Mouse (Mus musculus) liver, embryonic 14.5 days (tissue): ENCODE results near the gene Engase. TPM values are rescaled to one million over a fixed set of nuclear protein-coding genes. Genes with fewer than 3 reads are reported as not detected.

ENCODE experiments used
- ATAC-seq: fragments of 200-750 bp; cut with Nextera tagmentation; 2 replicates; pipeline ENCODE4 v1.8.0; 2017; ENCODE audit warnings: moderate number of reproducible peaks, mild to moderate bottlenecking, moderate library complexity; ENCODE audit not compliant: insufficient read depth
- DNase-seq, 3 experiments: peaks; one replicate each; pipeline ENCODE4 v3.0.0-alpha.2; 2012 to 2013; ENCODE audit warnings: low read depth in 3 of 3, low spot score in 3 of 3
- H3K27ac ChIP-seq: fragments of 300-500 bp; sonication (generic); 2 replicates; pipeline ENCODE4 v1.5.1; 2014; ENCODE audit warnings: moderate library complexity, mild to moderate bottlenecking, control low read depth, inconsistent platforms
- H3K27me3 ChIP-seq: fragments of 300-500 bp; sonication (generic); 2 replicates; pipeline ENCODE4 v1.6.1; 2014; ENCODE audit warnings: mild to moderate bottlenecking, low read length, moderate library complexity; ENCODE audit not compliant: control insufficient read depth, insufficient read depth
- H3K36me3 ChIP-seq: fragments of 300-500 bp; sonication (generic); replicated peaks from 2 replicates; pipeline ENCODE4 v1.6.1; 2014; ENCODE audit warnings: low read depth; ENCODE audit not compliant: control insufficient read depth, insufficient read depth
- H3K4me1 ChIP-seq, 2 experiments: fragments of 200-500 bp in 1 of 2; fragments of 300-500 bp in 1 of 2; sonication (generic) in 1 of 2; replicated peaks; 2 replicates each; pipeline ENCODE4 v1.6.1; 2012 to 2014; ENCODE audit warnings: antibody characterized with exemption in 1 of 2, inconsistent platforms in 1 of 2, low read length in 1 of 2; ENCODE audit not compliant: control insufficient read depth in 2 of 2, insufficient read depth in 2 of 2
- H3K4me2 ChIP-seq: fragments of 300-500 bp; sonication (generic); 2 replicates; pipeline ENCODE4 v1.6.1; 2014; ENCODE audit warnings: low read depth, mild to moderate bottlenecking, control low read depth, moderate library complexity
- H3K4me3 ChIP-seq, 2 experiments: fragments of 200-500 bp in 1 of 2; fragments of 300-500 bp in 1 of 2; sonication (generic) in 1 of 2; 2 replicates each; pipeline ENCODE4 v1.5.1; 2012 to 2014; ENCODE audit warnings: low read depth in 2 of 2, low read length in 2 of 2, mild to moderate bottlenecking in 2 of 2, control low read depth in 1 of 2, inconsistent platforms in 1 of 2, moderate library complexity in 1 of 2; ENCODE audit not compliant: insufficient read depth in 1 of 2
- H3K9ac ChIP-seq: fragments of 300-500 bp; sonication (generic); replicated peaks from 2 replicates; pipeline ENCODE4 v1.6.1; 2014; ENCODE audit warnings: mild to moderate bottlenecking, control low read depth, moderate library complexity
- H3K9me3 ChIP-seq: fragments of 300-500 bp; sonication (generic); 2 replicates; pipeline ENCODE4 v1.6.1; 2016; ENCODE audit warnings: low read length, mixed read lengths; ENCODE audit not compliant: control insufficient read depth
- CTCF ChIP-seq: IDR thresholded peaks from 2 replicates; pipeline ENCODE4 v1.5.1; 2016; ENCODE audit warnings: antibody characterized with exemption, low read depth, control low read depth
- EP300 ChIP-seq: IDR thresholded peaks from 2 replicates; pipeline ENCODE4 v1.6.1; 2016; ENCODE audit warnings: antibody characterized with exemption, low read depth
- WGBS: fragments of 180-500 bp; shearing (Covaris S2); extraction: QIAGEN DNeasy Blood & Tissue Kit; methylation state at CpG from one replicate; pipeline ENCODE4 v1.1.7; 2014; ENCODE audit not compliant: insufficient replicate concordance; 5-methylcytosine and 5-hydroxymethylcytosine counted together
- polyA plus RNA-seq, 2 experiments: library from polyadenylated mRNA; depleted of rRNA in 1 of 2; stranded (reverse) in 1 of 2; unstranded in 1 of 2; fragments of >200 nt; fragmentation: Nextera tagmentation in 1 of 2; extraction: Ambion mirVana in 1 of 2; gene quantifications; 2 replicates each; pipeline versions ENCODE4 v1.2.1 to v1.2.3; 2012 to 2014

The Engase gene
- polyA plus RNA-seq, 2 experiments: 4.1 to 6.5 TPM

DNA sequence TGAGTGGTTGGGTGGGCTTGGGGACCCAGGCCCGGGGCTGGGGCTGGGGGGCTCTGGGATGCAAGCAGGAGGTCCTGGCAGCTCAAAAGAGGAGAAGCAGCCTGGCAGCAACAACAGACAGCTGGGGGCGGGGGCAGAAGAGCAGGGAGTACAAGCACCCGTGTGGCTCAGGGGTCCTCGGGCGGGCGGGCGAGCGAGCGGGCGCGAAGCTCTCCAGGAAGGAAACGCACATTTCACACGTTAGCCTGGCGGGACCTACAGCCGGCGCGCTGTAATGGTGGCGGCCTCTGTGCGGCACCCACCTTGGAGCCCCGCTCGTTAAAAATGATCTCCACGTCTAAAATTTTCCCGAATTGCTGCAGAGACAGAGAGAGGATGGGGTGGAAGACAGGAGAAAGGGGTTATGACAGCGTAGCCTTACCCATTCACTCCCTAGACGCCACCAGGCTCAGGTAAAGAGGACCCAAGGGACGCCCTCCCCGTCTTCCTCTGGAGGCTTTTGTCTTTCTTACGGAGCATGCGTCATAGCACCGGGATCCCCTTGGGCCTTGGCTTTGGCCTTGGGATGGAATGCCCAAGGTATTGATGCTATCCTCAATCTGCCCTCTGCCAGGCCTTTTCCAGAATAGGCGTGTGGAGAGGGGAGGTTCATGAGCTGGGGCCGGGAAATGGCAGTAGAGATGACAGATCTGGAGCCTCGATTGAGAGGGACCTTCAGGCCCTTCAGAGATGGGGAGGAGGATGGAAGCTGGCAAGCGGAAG, 27.0 kb downstream of the Engase start:
- Histone ChIP-seq H3K4me3 (no peak overlapping the region), H3K27me3 (peaks cover 6% of the 10 kb centered on the region), H3K27ac (no peak overlapping the region), H3K36me3 (no peaks in the 10 kb centered on the region), H3K4me1 (no peaks in the 10 kb centered on the region), H3K4me2 (no peak overlapping the region), H3K9me3 (no peaks in the 10 kb centered on the region), H3K9ac (no peak overlapping the region)
- DNase-seq (no peak), ATAC-seq (no peak)
- WGBS: 12% methylated on average over 33 of the region's 34 CpGs
- TF ChIP-seq CTCF: no peak
- TF ChIP-seq EP300: no peak

GRCm38 (mm10) chr11:118504180-118504454, 27.5 kb downstream of the Engase start:
- Histone ChIP-seq H3K4me1 (no peaks in the 10 kb centered on the region), H3K27ac (no peak overlapping the region), H3K36me3 (no peaks in the 10 kb centered on the region), H3K4me2 (no peak overlapping the region), H3K9me3 (no peaks in the 10 kb centered on the region), H3K4me3 (no peak overlapping the region), H3K27me3 (peaks cover 6% of the 10 kb centered on the region), H3K9ac (no peak overlapping the region)
- ATAC-seq: no peak
- no peak for TF ChIP-seq EP300
- no peak for TF ChIP-seq CTCF
- WGBS: 36% methylated on average over 5 of the region's 5 CpGs
- DNase-seq: no peak

DNA sequence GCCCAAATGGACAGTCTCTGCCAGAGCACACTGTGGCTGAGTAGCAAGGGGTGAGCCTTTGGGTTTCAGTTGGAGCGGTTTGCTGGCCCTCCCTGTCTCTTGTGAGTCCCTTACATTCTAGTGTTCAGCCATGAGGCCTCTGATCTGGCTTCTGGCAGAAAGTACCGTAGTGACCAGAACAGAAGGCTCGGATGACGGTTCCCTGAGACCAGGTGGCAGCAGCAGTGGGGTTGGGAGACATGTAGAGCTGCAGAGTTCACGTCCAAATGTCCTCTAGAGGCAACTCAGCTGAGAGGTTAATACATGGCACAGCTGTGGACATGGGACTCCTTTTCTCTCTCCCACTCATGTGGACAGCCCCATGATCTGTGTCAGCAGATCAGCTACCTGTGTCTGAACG, 30.5 kb downstream of the Engase start:
- H3K27me3 ChIP-seq: peaks cover 6% of the 10 kb centered on the region
- TF ChIP-seq CTCF (no peak), EP300 (no peak)
- H3K27ac ChIP-seq: no peak overlapping the region
- H3K4me3 ChIP-seq: no peak overlapping the region
- no peak overlapping the region for H3K4me2 ChIP-seq
- no peak for ATAC-seq
- H3K9me3 ChIP-seq: no peaks in the 10 kb centered on the region
- no peaks in the 10 kb centered on the region for H3K36me3 ChIP-seq
- H3K4me1 ChIP-seq: no peaks in the 10 kb centered on the region
- no peak overlapping the region for H3K9ac ChIP-seq
- no peak for DNase-seq
- 57% methylated on average over 6 of the region's 6 CpGs for WGBS

DNA sequence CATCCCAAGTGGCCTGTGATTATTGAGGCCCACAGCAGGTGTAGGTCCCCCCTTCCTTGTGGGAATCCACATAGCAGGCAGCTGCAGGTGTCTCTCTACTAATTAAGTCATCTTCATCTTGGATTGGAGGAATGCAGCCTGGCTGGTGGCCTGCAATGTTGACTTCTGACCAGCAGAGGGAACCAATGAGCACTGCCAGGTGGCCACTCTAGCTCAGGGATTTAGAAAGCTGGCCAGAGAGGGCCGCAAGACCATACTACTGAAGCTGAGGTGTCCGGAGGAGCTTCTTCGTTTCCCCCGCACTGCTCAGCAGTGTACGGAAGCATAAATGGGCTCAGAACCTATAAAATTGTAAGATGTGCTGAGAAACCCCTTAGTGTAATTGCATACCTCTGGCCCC, 31.3 kb downstream of the Engase start:
- H3K9ac ChIP-seq: no peak overlapping the region
- no peak overlapping the region for H3K4me3 ChIP-seq
- peaks cover 3% of the 10 kb centered on the region for H3K27me3 ChIP-seq
- no peak overlapping the region for H3K27ac ChIP-seq
- H3K36me3 ChIP-seq: no peaks in the 10 kb centered on the region
- no peaks in the 10 kb centered on the region for H3K4me1 ChIP-seq
- no peaks in the 10 kb centered on the region for H3K9me3 ChIP-seq
- H3K4me2 ChIP-seq: no peak overlapping the region
- 34% methylated on average over 5 of the region's 5 CpGs for WGBS
- ATAC-seq (no peak), DNase-seq (peak in 1 of 3 experiments; percentile 29)
- TF ChIP-seq CTCF: peak; percentile 97
- no peak for TF ChIP-seq EP300

- TF ChIP-seq CTCF (no peak), EP300 (no peak)
- Histone ChIP-seq H3K9ac (no peak overlapping the region), H3K27ac (no peak overlapping the region), H3K9me3 (no peaks in the 10 kb centered on the region), H3K27me3 (no peaks in the 10 kb centered on the region; the same call in 1 of the 2 replicates), H3K36me3 (no peaks in the 10 kb centered on the region), H3K4me1 (no peaks in the 10 kb centered on the region), H3K4me3 (no peak overlapping the region), H3K4me2 (no peak overlapping the region)
- no peak for DNase-seq
- 56% methylated on average over 7 of the region's 7 CpGs for WGBS
- no peak for ATAC-seq
Observed at GRCm38 (mm10) chr11:118508341-118508740, 31.7 kb downstream of the Engase start.
